Mouse (Mus musculus) intestine, embryonic 14.5 days (tissue): Measurements from ENCODE around the gene Slc38a3. TPM values are rescaled to one million over a fixed set of nuclear protein-coding genes. Genes with fewer than 3 reads are reported as not detected.
A peak's percentile ranks its signal among the peaks of the same experiment; 100 is the strongest.

Experiments
- ATAC-seq: fragments of 200-750 bp; cut with Nextera tagmentation; replicated peaks from 2 replicates; pipeline ENCODE4 v1.8.0; 2017; ENCODE audit warnings: low read depth, moderate number of reproducible peaks, moderate TSS enrichment, moderate library complexity; ENCODE audit not compliant: low FRiP score, low TSS enrichment
- DNase-seq: peaks from one replicate; pipeline ENCODE4 v3.0.0-alpha.2; 2018; ENCODE audit warnings: low spot score
- H3K27ac ChIP-seq: fragments of 300-500 bp; sonication (generic); 2 replicates; pipeline ENCODE4 v1.5.1; 2014; ENCODE audit warnings: low read depth, mild to moderate bottlenecking, control low read depth
- H3K27me3 ChIP-seq: fragments of 300-500 bp; sonication (generic); replicated peaks from 2 replicates; pipeline ENCODE4 v1.6.1; 2014; ENCODE audit warnings: low read length, control low read depth; ENCODE audit not compliant: control insufficient read depth, insufficient read depth
- H3K36me3 ChIP-seq: fragments of 300-500 bp; sonication (generic); 2 replicates; pipeline ENCODE4 v1.6.1; 2014; ENCODE audit warnings: low read length, control low read depth; ENCODE audit not compliant: control insufficient read depth, insufficient read depth
- H3K4me1 ChIP-seq: fragments of 300-500 bp; sonication (generic); replicated peaks from 2 replicates; pipeline ENCODE4 v1.6.1; 2014; ENCODE audit warnings: low read length, control low read depth, mixed read lengths; ENCODE audit not compliant: control insufficient read depth, insufficient read depth
- H3K4me2 ChIP-seq: fragments of 300-500 bp; sonication (generic); 2 replicates; pipeline ENCODE4 v1.6.1; 2014; ENCODE audit warnings: low read length
- H3K4me3 ChIP-seq: fragments of 300-500 bp; sonication (generic); 2 replicates; pipeline ENCODE4 v1.5.1; 2014; ENCODE audit warnings: low read depth, low read length, control low read depth, mixed read lengths
- H3K9ac ChIP-seq: fragments of 300-500 bp; sonication (generic); 2 replicates; pipeline ENCODE4 v1.6.1; 2014; ENCODE audit warnings: mild to moderate bottlenecking, low read length
- H3K9me3 ChIP-seq: fragments of 300-500 bp; sonication (generic); 2 replicates; pipeline ENCODE4 v1.6.1; 2016; ENCODE audit warnings: low read length, control low read depth; ENCODE audit not compliant: control insufficient read depth
- WGBS: fragments of 180-500 bp; shearing (Covaris S2); extraction: QIAGEN DNeasy Blood & Tissue Kit; methylation state at CpG from one replicate; pipeline ENCODE4 v1.1.7; 2014; 5-methylcytosine and 5-hydroxymethylcytosine counted together
- polyA plus RNA-seq: library from polyadenylated mRNA; unstranded; fragments of >200 nt; fragmentation: Nextera tagmentation; extraction: Ambion mirVana; gene quantifications from 2 replicates; pipeline ENCODE4 v1.2.1, GENCODE M21; 2014

Slc38a3 gene
- polyA plus RNA-seq, 1 experiment from 2014 or later = 9.3 TPM

DNA sequence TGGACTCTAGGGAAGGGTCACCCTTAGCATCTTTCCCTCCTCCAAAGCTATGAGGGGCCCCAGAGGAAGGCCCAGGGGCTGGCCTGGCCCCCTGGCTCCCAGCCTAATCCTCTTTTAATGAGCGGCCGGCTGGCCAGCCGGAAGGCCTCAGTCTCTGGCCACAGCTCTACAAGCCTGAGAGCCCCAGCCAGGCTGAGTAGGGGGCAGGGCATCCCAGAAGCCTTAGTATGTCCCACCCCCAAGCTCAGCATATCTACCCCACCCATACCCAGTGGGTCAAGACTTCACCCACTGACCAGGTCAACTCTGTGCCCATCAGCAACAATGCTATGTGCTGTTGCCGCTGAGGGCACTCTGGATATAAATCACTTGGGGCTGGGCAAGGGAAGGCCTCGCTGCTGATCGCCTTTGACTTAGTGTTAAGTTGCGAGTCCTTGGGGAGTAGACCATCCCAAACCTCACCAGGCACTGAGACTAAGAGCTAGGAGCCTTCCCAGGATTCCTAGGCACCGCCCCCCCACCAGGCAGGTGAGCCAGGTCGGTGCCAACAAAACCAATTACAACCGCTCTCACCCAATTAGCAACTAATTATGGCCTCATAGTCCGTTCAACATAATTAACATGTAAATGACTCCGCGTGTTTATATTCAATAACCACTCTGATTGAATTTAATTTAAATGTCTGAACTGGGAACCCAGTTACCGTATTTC, 28.6 kb upstream of the Slc38a3 start:
- H3K4me2 ChIP-seq = peak overlapping the region; percentile 29
- 34% methylated on average over 14 of the region's 14 CpGs for WGBS
- ATAC-seq = no peak
- peak overlapping the region; percentile 69 for H3K27ac ChIP-seq
- H3K4me3 ChIP-seq = 0 out of 2 replicates have a peak overlapping the region, but pooled peaks have one; percentile 6
- no peak for DNase-seq
- H3K4me1 ChIP-seq = peaks cover 61% of the 10 kb centered on the region
- no peak overlapping the region for H3K9ac ChIP-seq
- no peaks in the 10 kb centered on the region for H3K27me3 ChIP-seq
- H3K36me3 ChIP-seq = 0 out of 2 replicates have a peak, but pooled peaks cover 2% of the 10 kb centered on the region
- no peaks in the 10 kb centered on the region for H3K9me3 ChIP-seq

- Histone ChIP-seq H3K9me3 (no peaks in the 10 kb centered on the region), H3K36me3 (peaks cover 7% of the 10 kb centered on the region), H3K9ac (no peak overlapping the region), H3K4me2 (no peak overlapping the region), H3K4me1 (peaks cover 52% of the 10 kb centered on the region), H3K4me3 (no peak overlapping the region), H3K27ac (no peak overlapping the region), H3K27me3 (no peaks in the 10 kb centered on the region)
- DNase-seq (no peak), ATAC-seq (no peak)
- WGBS = 59% methylated on average over 9 of the region's 9 CpGs
Observed at GRCm38 (mm10) chr9:107696845-107697610, 27.7 kb upstream of the Slc38a3 start.

GRCm38 (mm10) chr9:107696106-107696479, 26.8 kb upstream of the Slc38a3 start:
- Histone ChIP-seq H3K27ac (no peak overlapping the region), H3K4me2 (no peak overlapping the region), H3K27me3 (no peaks in the 10 kb centered on the region), H3K9ac (no peak overlapping the region), H3K9me3 (no peaks in the 10 kb centered on the region), H3K4me1 (peaks cover 44% of the 10 kb centered on the region), H3K4me3 (no peak overlapping the region), H3K36me3 (peaks cover 16% of the 10 kb centered on the region)
- ATAC-seq (no peak), DNase-seq (no peak)
- 56% methylated on average over 6 of the region's 6 CpGs for WGBS

- no peak overlapping the region for H3K4me2 ChIP-seq
- peaks cover 39% of the 10 kb centered on the region for H3K4me1 ChIP-seq
- no peaks in the 10 kb centered on the region for H3K27me3 ChIP-seq
- no peak for DNase-seq
- ATAC-seq = no peak
- no peak overlapping the region for H3K27ac ChIP-seq
- peaks cover 21% of the 10 kb centered on the region for H3K36me3 ChIP-seq
- H3K4me3 ChIP-seq = no peak overlapping the region
- H3K9ac ChIP-seq = no peak overlapping the region
- 77% methylated on average over 12 of the region's 12 CpGs for WGBS
- H3K9me3 ChIP-seq = no peaks in the 10 kb centered on the region
Observed at GRCm38 (mm10) chr9:107695441-107696105, 26.2 kb upstream of the Slc38a3 start.

DNA sequence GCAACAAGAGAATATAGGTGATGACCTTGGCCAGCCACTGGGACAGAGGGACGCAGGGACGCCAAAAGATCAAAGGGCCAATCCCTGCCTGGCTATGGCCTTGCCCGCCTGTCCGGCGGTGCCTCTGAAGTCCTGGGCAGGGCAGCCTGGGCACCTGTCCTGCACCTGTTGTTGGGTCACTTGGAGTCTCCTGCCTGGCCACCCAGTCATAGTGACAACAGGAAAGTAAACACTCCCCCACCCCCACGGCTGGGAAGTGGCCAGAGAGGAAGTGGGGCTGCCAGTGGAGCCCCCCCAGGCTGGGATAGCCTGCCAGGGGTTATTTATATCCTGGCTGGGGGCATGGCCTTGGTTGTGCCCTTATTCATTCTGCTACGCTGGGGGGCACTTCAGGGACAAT, 25.3 kb upstream of the Slc38a3 start:
- Histone ChIP-seq H3K27ac (no peak overlapping the region), H3K9me3 (no peaks in the 10 kb centered on the region), H3K4me2 (no peak overlapping the region), H3K4me3 (no peak overlapping the region), H3K36me3 (peaks cover 25% of the 10 kb centered on the region), H3K4me1 (peaks cover 29% of the 10 kb centered on the region), H3K9ac (no peak overlapping the region), H3K27me3 (no peaks in the 10 kb centered on the region)
- 78% methylated on average over 7 of the region's 7 CpGs for WGBS
- no peak for ATAC-seq
- no peak for DNase-seq

DNA sequence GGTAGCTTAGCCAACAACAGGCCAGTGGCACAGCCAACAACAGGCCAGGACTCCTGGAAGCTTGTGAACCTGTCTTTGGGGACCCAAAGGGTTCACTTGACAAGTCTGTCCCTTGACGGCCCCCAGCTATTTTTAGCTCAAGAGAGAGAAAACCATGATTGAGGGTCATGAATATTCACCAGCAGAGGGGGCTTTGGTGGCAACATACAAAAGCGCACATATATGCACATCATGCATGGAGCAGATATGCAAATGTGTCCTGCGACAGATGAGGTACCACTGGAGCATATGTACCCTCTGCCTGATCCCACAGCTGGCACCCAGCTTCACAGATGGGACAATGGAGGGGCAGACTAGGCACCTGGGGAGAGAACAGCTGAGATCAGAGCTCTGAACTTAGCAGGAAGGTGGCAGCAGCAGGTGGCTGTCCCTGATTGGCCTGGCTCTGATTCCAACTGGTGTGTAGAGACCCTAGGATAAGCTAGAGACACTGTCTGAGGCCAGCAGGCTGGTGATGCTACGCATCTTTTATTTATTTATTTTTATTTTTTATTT, 24.2 kb upstream of the Slc38a3 start:
- Histone ChIP-seq H3K9me3 (no peaks in the 10 kb centered on the region), H3K36me3 (peaks cover 34% of the 10 kb centered on the region), H3K4me2 (no peak overlapping the region), H3K27me3 (no peaks in the 10 kb centered on the region), H3K4me1 (peaks cover 18% of the 10 kb centered on the region), H3K9ac (no peak overlapping the region), H3K4me3 (no peak overlapping the region), H3K27ac (no peak overlapping the region)
- DNase-seq (no peak), ATAC-seq (no peak)
- WGBS = 65% methylated on average over 4 of the region's 4 CpGs

DNA sequence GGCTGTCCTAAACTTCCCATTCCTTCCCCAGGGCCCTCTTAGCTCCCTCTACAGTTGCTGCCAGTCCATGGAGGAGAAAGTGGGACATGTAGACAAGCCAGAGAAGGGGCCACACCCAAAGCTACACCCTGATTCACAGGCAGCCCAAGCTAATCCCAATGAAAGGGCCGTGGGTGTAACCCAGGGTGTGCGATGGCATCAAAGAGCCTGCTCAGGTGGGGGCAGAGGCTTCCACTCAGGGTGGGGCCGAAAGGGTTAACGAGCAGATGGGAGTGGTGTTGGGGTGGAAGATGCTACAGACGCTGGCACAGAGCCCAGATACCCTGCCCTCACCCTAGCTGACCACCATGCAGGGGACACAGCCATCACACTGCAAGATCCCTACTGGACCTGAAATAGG, 23.5 kb upstream of the Slc38a3 start:
- H3K9ac ChIP-seq = no peak overlapping the region
- ATAC-seq (no peak), DNase-seq (no peak)
- no peak overlapping the region for H3K27ac ChIP-seq
- no peaks in the 10 kb centered on the region for H3K9me3 ChIP-seq
- H3K4me3 ChIP-seq = no peak overlapping the region
- 75% methylated on average over 5 of the region's 5 CpGs for WGBS
- no peak overlapping the region for H3K4me2 ChIP-seq
- peaks cover 40% of the 10 kb centered on the region for H3K36me3 ChIP-seq
- H3K27me3 ChIP-seq = no peaks in the 10 kb centered on the region
- H3K4me1 ChIP-seq = peaks cover 11% of the 10 kb centered on the region

DNA sequence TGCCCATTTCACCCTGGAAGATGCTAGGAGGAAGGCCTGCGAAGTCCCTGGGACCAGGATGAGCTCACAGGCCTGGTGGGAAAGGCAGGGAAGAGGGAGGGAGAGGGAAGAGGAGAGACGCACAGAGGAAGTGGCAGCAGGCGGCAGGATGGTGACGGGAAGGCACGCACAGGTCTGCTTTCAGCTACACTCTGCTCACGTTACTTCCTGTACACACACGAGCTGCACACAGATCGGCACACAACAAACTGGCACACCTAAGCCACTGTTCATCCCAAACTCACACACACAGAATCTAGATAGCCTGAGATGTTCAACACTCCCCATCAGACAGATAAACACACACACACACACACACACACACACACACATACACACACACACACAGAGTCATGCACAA, 21.1 kb upstream of the Slc38a3 start:
- Histone ChIP-seq H3K27ac (no peak overlapping the region), H3K4me3 (no peak overlapping the region), H3K36me3 (peaks cover 58% of the 10 kb centered on the region), H3K27me3 (no peaks in the 10 kb centered on the region), H3K9me3 (no peaks in the 10 kb centered on the region), H3K9ac (no peak overlapping the region), H3K4me2 (no peak overlapping the region), H3K4me1 (no peaks in the 10 kb centered on the region)
- ATAC-seq (no peak), DNase-seq (no peak)
- WGBS = 72% methylated on average over 8 of the region's 8 CpGs
